In the genomic region with DNA sequence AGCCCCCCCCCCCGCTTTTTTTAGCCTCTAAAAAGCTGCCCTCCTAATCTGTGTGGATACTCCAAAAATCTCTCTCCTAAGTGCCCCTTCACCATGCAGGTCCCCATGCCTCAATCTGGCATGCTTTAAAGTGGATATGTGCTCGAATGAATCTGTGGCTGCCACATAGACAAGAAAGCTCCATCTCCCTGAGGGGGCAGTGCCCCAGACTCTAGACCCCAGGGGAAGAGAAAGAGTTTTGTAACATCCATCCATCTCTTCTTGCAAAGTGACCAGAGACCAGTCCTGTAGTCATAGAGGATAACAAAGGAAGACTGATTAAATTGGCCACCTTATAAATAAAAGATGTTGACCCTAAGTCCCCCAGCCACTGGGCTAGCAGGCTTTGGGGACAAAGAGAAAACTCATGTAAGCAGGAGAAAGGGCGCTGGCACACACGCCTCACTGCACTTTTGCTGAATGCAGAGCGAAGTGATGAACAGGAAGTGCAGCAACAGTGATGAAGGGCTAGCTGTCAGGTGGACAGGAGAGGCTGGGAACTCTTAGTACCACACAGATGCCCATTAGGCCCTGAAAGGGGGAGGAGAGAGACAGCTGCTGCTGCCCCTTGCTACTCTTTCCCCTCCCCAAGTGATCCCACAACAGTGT, we compare ENCODE assay signal across 12 mouse cellular contexts. TPM values are rescaled to one million over a fixed set of nuclear protein-coding genes. Genes with fewer than 3 reads are reported as not detected.
DNase-seq lines count a peak whose midpoint lies in the region; ATAC-seq and TF ChIP-seq lines count a peak whose summit lies in the region.
"Had no signal": no experiment of that assay in that cellular context is flagged by ENCODE, and none has a peak within 500 bp of the region (broad histone marks: within the 10 kb centered on the region; RNA-seq: fewer than 3 reads in every experiment).

No protein-coding gene starts in this region.

- TF ChIP-seq CTCF in thymus, adult 2 months (IDR thresholded peaks at IDR 0.05; ENCODE audit: borderline replicate concordance, control insufficient read depth, extremely low read depth, insufficient read depth, low read length, poor library complexity): no peak
- TF ChIP-seq CTCF in lung, postnatal 0 days (IDR thresholded peaks at IDR 0.05): no peak

- no peaks in the 10 kb centered on the region for H3K9me3 ChIP-seq in forebrain, embryonic 15.5 days
- H3K9me3 ChIP-seq in midbrain, embryonic 11.5 days (ENCODE audit: control insufficient read depth, low read length): no peaks in the 10 kb centered on the region
- no peaks in the 10 kb centered on the region for H3K9me3 ChIP-seq in lung, postnatal 0 days (ENCODE audit: low read length)
- H3K9me3 ChIP-seq: liver, embryonic 13.5 days had no signal

- WGBS in thymus, adult 2 months: 68% methylated on average over 5 of the region's 5 CpGs
- WGBS in forebrain, embryonic 15.5 days: 16% methylated on average over 5 of the region's 5 CpGs
- WGBS in midbrain, embryonic 11.5 days: 22% methylated on average over 5 of the region's 5 CpGs
- WGBS in lung, postnatal 0 days: 50% methylated on average over 5 of the region's 5 CpGs

- no peak for TF ChIP-seq POLR2A in thymus, adult 2 months (IDR thresholded peaks at IDR 0.05; ENCODE audit: control insufficient read depth, extremely low read depth, insufficient read depth, low read length, poor library complexity)

- TF ChIP-seq EP300 in lung, postnatal 0 days (IDR thresholded peaks at IDR 0.05): no peak

- H3K36me3 ChIP-seq in thymus, adult 2 months (ENCODE audit: control insufficient read depth, insufficient read depth, low read length): peaks cover 22% of the 10 kb centered on the region
- H3K36me3 ChIP-seq in forebrain, embryonic 15.5 days: no peaks in the 10 kb centered on the region
- no peaks in the 10 kb centered on the region for H3K36me3 ChIP-seq in midbrain, embryonic 11.5 days (ENCODE audit: control insufficient read depth, insufficient read depth, low read length)
- H3K36me3 ChIP-seq in lung, postnatal 0 days (ENCODE audit: insufficient read depth, low read length): no peaks in the 10 kb centered on the region
- H3K36me3 ChIP-seq: liver, embryonic 13.5 days had no signal

- no peak overlapping the region; the same call in 1 of the 2 replicates for H3K9ac ChIP-seq in forebrain, embryonic 15.5 days (replicated peaks)
- H3K9ac ChIP-seq in midbrain, embryonic 11.5 days (ENCODE audit: low read length): peak overlapping the region; percentile 55
- H3K9ac ChIP-seq in lung, postnatal 0 days (replicated peaks; ENCODE audit: low read depth): no peak overlapping the region
- H3K9ac ChIP-seq: liver, embryonic 13.5 days had no signal

- no peak overlapping the region for H3K4me3 ChIP-seq in thymus, adult 2 months (ENCODE audit: control insufficient read depth, insufficient read depth, low read length)
- H3K4me3 ChIP-seq in forebrain, embryonic 15.5 days: peak overlapping the region; percentile 42
- peak overlapping the region; percentile 31 for H3K4me3 ChIP-seq in midbrain, embryonic 11.5 days (ENCODE audit: low read depth, low read length)
- H3K4me3 ChIP-seq in lung, postnatal 0 days (ENCODE audit: low read depth, low read length): no peak overlapping the region
- H3K4me3 ChIP-seq: liver, embryonic 13.5 days had no signal

- peak overlapping the region; percentile 75 for H3K4me2 ChIP-seq in forebrain, embryonic 15.5 days (replicated peaks)
- peak overlapping the region; percentile 56 for H3K4me2 ChIP-seq in midbrain, embryonic 11.5 days
- H3K4me2 ChIP-seq in lung, postnatal 0 days (replicated peaks; ENCODE audit: low read depth, low read length): no peak overlapping the region

- ATAC-seq in forebrain, embryonic 15.5 days (replicated peaks): no peak
- ATAC-seq in midbrain, embryonic 11.5 days (ENCODE audit: low FRiP score): peak; percentile 49
- no peak for ATAC-seq in lung, postnatal 0 days
- ATAC-seq: intestine, embryonic 16.5 days had no signal

- DNase-seq in thymus, adult 2 months: peak; percentile 7
- DNase-seq in thymus, postnatal 25 days: no peak
- peak; percentile 90 for DNase-seq in midbrain, embryonic 11.5 days (ENCODE audit: low spot score, missing footprints)
- peak; percentile 46 for DNase-seq in retina, embryonic 14.5 days (ENCODE audit: low spot score)
- no peak for DNase-seq in kidney, postnatal 14 days
- DNase-seq in lung, postnatal 0 days (ENCODE audit: low spot score): no peak
- no peak for DNase-seq in layer of hippocampus, adult 8-10 months (ENCODE audit: low spot score in 2 of 2)
- DNase-seq: liver, embryonic 13.5 days had no signal

- no peaks in the 10 kb centered on the region for H3K27me3 ChIP-seq in thymus, adult 2 months (ENCODE audit: control insufficient read depth, insufficient read depth, low read length)
- H3K27me3 ChIP-seq in forebrain, embryonic 15.5 days: peaks cover 7% of the 10 kb centered on the region; the same call in 1 of the 2 replicates
- H3K27me3 ChIP-seq in midbrain, embryonic 11.5 days (ENCODE audit: control insufficient read depth, insufficient read depth, low read length): no peaks in the 10 kb centered on the region; the same call in 1 of the 2 replicates
- H3K27me3 ChIP-seq in lung, postnatal 0 days (replicated peaks; ENCODE audit: insufficient read depth, low read length): no peaks in the 10 kb centered on the region

- no peak overlapping the region for H3K27ac ChIP-seq in thymus, adult 2 months (ENCODE audit: control insufficient read depth, insufficient read depth, low read length)
- H3K27ac ChIP-seq in forebrain, embryonic 15.5 days (replicated peaks): no peak overlapping the region
- no peak overlapping the region for H3K27ac ChIP-seq in midbrain, embryonic 11.5 days (ENCODE audit: low read depth, low read length)
- H3K27ac ChIP-seq in lung, postnatal 0 days (ENCODE audit: low read length): no peak overlapping the region
- H3K27ac ChIP-seq: liver, embryonic 13.5 days had no signal

- H3K4me1 ChIP-seq in thymus, adult 2 months (replicated peaks; ENCODE audit: control insufficient read depth, insufficient read depth, low read length): peaks cover 46% of the 10 kb centered on the region
- peaks cover 26% of the 10 kb centered on the region for H3K4me1 ChIP-seq in forebrain, embryonic 15.5 days
- H3K4me1 ChIP-seq in midbrain, embryonic 11.5 days (ENCODE audit: control insufficient read depth, insufficient read depth, low read length): peaks cover 12% of the 10 kb centered on the region
- no peaks in the 10 kb centered on the region for H3K4me1 ChIP-seq in lung, postnatal 0 days (ENCODE audit: insufficient read depth, low read depth, low read length)
- H3K4me1 ChIP-seq: liver, embryonic 13.5 days had no signal

RNA-seq across cellular contexts. Expression of a gene that starts 1.5 kb away (rescaled TPM):
- 6.0 and 6.1 TPM in 2 replicates for polyA plus RNA-seq in thymus, adult 2 months (2012; rRNA removed)
- 0.97 and 1.0 TPM in 2 replicates for polyA plus RNA-seq in forebrain, embryonic 15.5 days (2015; fragmentation: Nextera tagmentation; extraction: Ambion mirVana)
- 0.17 and 0.37 TPM in 2 replicates for polyA plus RNA-seq in midbrain, embryonic 11.5 days (2014; fragmentation: Nextera tagmentation; extraction: Ambion mirVana)
- polyA plus RNA-seq in lung, postnatal 0 days (2015; fragmentation: Nextera tagmentation; extraction: Ambion mirVana): 0.26 and 0.42 TPM in 2 replicates
- 1 to 10 TPM in 2 of 4 experiments, under 1 TPM in 2; 0.64 to 1.1 (median 1.0) TPM for total RNA-seq in layer of hippocampus, adult 8-10 months (2022)
- total RNA-seq: CH12.LX; monocyte, adult 5-6 weeks had no signal

RNA-seq across cellular contexts. Expression of a gene that starts 13.3 kb away (rescaled TPM):
- 2.6 and 4.1 TPM in 2 replicates for polyA plus RNA-seq in thymus, adult 2 months (2012; rRNA removed)
- polyA plus RNA-seq in forebrain, embryonic 15.5 days (2015; fragmentation: Nextera tagmentation; extraction: Ambion mirVana): 65.3 and 65.9 TPM in 2 replicates
- 55.3 and 63.2 TPM in 2 replicates for polyA plus RNA-seq in midbrain, embryonic 11.5 days (2014; fragmentation: Nextera tagmentation; extraction: Ambion mirVana)
- polyA plus RNA-seq in lung, postnatal 0 days (2015; fragmentation: Nextera tagmentation; extraction: Ambion mirVana): 2.1 and 4.7 TPM in 2 replicates
- total RNA-seq in layer of hippocampus, adult 8-10 months (2022): 10 to 100 TPM; 40.9 to 46.6 (median 46.0) TPM
- total RNA-seq: CH12.LX had no signal

RNA-seq across cellular contexts. Expression of a gene that starts 27.2 kb away (rescaled TPM):
- 296 and 308 TPM in 2 replicates for polyA plus RNA-seq in thymus, adult 2 months (2012; rRNA removed)
- polyA plus RNA-seq in forebrain, embryonic 15.5 days (2015; fragmentation: Nextera tagmentation; extraction: Ambion mirVana): 1.0 and 1.2 TPM in 2 replicates
- 0.10 and 0.14 TPM in 2 replicates for polyA plus RNA-seq in midbrain, embryonic 11.5 days (2014; fragmentation: Nextera tagmentation; extraction: Ambion mirVana)
- polyA plus RNA-seq in lung, postnatal 0 days (2015; fragmentation: Nextera tagmentation; extraction: Ambion mirVana): 5.6 and 7.4 TPM in 2 replicates
- 1 to 10 TPM; 1.2 to 2.8 (median 2.1) TPM for total RNA-seq in layer of hippocampus, adult 8-10 months (2022)

RNA-seq across cellular contexts. Expression of a gene that starts 37.5 kb away (rescaled TPM):
- polyA plus RNA-seq in thymus, adult 2 months (2012; rRNA removed): 0.39 and 0.55 TPM in 2 replicates
- polyA plus RNA-seq in forebrain, embryonic 15.5 days (2015; fragmentation: Nextera tagmentation; extraction: Ambion mirVana): 1.3 and 1.7 TPM in 2 replicates
- 0.87 and 1.4 TPM in 2 replicates for polyA plus RNA-seq in midbrain, embryonic 11.5 days (2014; fragmentation: Nextera tagmentation; extraction: Ambion mirVana)
- polyA plus RNA-seq in lung, postnatal 0 days (2015; fragmentation: Nextera tagmentation; extraction: Ambion mirVana): 0.29 and 0.76 TPM in 2 replicates
- under 1 TPM in 3 of 4 experiments, not detected in 1; 0.34 to 0.58 (median 0.56) TPM for total RNA-seq in layer of hippocampus, adult 8-10 months (2022)
- total RNA-seq: CH12.LX; monocyte, adult 5-6 weeks had no signal
- polyA plus RNA-seq: liver, embryonic 13.5 days had no signal

RNA-seq across cellular contexts. Expression of a gene that starts 43.3 kb away (rescaled TPM):
- 46.4 and 47.5 TPM in 2 replicates for polyA plus RNA-seq in thymus, adult 2 months (2012; rRNA removed)
- 61.7 and 62.7 TPM in 2 replicates for polyA plus RNA-seq in forebrain, embryonic 15.5 days (2015; fragmentation: Nextera tagmentation; extraction: Ambion mirVana)
- 71.1 and 73.3 TPM in 2 replicates for polyA plus RNA-seq in midbrain, embryonic 11.5 days (2014; fragmentation: Nextera tagmentation; extraction: Ambion mirVana)
- 39.2 and 39.7 TPM in 2 replicates for polyA plus RNA-seq in lung, postnatal 0 days (2015; fragmentation: Nextera tagmentation; extraction: Ambion mirVana)
- 10 to 100 TPM; 34.8 to 42.3 (median 40.2) TPM for total RNA-seq in layer of hippocampus, adult 8-10 months (2022)

Comparison
In these comparisons a context has a peak if more than half of its experiments do, and no peak if none do; other contexts are left out.
1. DNase-seq: peak in thymus, adult 2 months (single experiment), midbrain, embryonic 11.5 days (single experiment) and retina, embryonic 14.5 days (single experiment); none in thymus, postnatal 25 days (single experiment), kidney, postnatal 14 days (single experiment), lung, postnatal 0 days (single experiment) and layer of hippocampus, adult 8-10 months (0 of 2).
2. H3K4me3 ChIP-seq: peak in forebrain, embryonic 15.5 days (single experiment) and midbrain, embryonic 11.5 days (single experiment); none in thymus, adult 2 months (single experiment) and lung, postnatal 0 days (single experiment).
3. RNA of a gene that starts 27.2 kb away (polyA plus RNA-seq): 296 to 308 TPM in thymus, adult 2 months; 5.6 to 7.4 TPM in lung, postnatal 0 days, 1.0 to 1.2 TPM in forebrain, embryonic 15.5 days and 0.10 to 0.14 TPM in midbrain, embryonic 11.5 days; every median in the first group is over 10 times any median in the second.